Mouse (Mus musculus) midbrain, embryonic 16.5 days (tissue): ENCODE measurements around the gene Acot12. TPM values are rescaled to one million over a fixed set of nuclear protein-coding genes. Genes with fewer than 3 reads are reported as not detected.
"Not testable (repeated sequence)": the region's sequence is repeated elsewhere in the genome, so short reads cannot be mapped to it uniquely, and the experiment has no call there.

Experiments
- ATAC-seq: fragments of 200-750 bp; cut with Nextera tagmentation; 2 replicates; pipeline ENCODE4 v1.8.0; 2017; ENCODE audit warnings: moderate TSS enrichment
- H3K27ac ChIP-seq: fragments of 300-500 bp; sonication (generic); 2 replicates; pipeline ENCODE4 v1.5.1; 2014; ENCODE audit warnings: mild to moderate bottlenecking, low read length, mixed read lengths
- H3K27me3 ChIP-seq: fragments of 300-500 bp; sonication (generic); 2 replicates; pipeline ENCODE4 v1.6.1; 2014; ENCODE audit warnings: low read depth, low read length, mixed read lengths; ENCODE audit not compliant: control insufficient read depth, insufficient read depth
- H3K36me3 ChIP-seq: fragments of 300-500 bp; sonication (generic); 2 replicates; pipeline ENCODE4 v1.6.1; 2014; ENCODE audit warnings: mild to moderate bottlenecking, low read length, moderate library complexity, mixed read lengths; ENCODE audit not compliant: control insufficient read depth, insufficient read depth
- H3K4me1 ChIP-seq: fragments of 300-500 bp; sonication (generic); 2 replicates; pipeline ENCODE4 v1.6.1; 2014; ENCODE audit warnings: mild to moderate bottlenecking, low read length, mixed read lengths; ENCODE audit not compliant: control insufficient read depth, insufficient read depth
- H3K4me2 ChIP-seq: fragments of 300-500 bp; sonication (generic); 2 replicates; pipeline ENCODE4 v1.6.1; 2014; ENCODE audit warnings: mild to moderate bottlenecking, low read length, mixed read lengths
- H3K4me3 ChIP-seq: fragments of 300-500 bp; sonication (generic); 2 replicates; pipeline ENCODE4 v1.5.1; 2014; ENCODE audit warnings: low read depth, mild to moderate bottlenecking, low read length, moderate library complexity, mixed read lengths
- H3K9ac ChIP-seq: fragments of 300-500 bp; sonication (generic); 2 replicates; pipeline ENCODE4 v1.6.1; 2014; ENCODE audit warnings: low read depth, low read length, mixed read lengths
- H3K9me3 ChIP-seq: fragments of 300-500 bp; sonication (generic); replicated peaks from 2 replicates; pipeline ENCODE4 v1.6.1; 2014; ENCODE audit warnings: mild to moderate bottlenecking, low read length, mixed read lengths; ENCODE audit not compliant: control insufficient read depth, poor library complexity, severe bottlenecking
- whole genome bisulfite sequencing: fragments of 180-500 bp; shearing (Covaris S2); extraction: QIAGEN DNeasy Blood & Tissue Kit; methylation state at CpG from one replicate; pipeline ENCODE4 v1.1.7; 2014; 5-methylcytosine and 5-hydroxymethylcytosine counted together
- polyA plus RNA-seq: library from polyadenylated mRNA; unstranded; fragments of >200 nt; fragmentation: Nextera tagmentation; extraction: Ambion mirVana; gene quantifications from 2 replicates; pipeline ENCODE4 v1.2.1, GENCODE M21; 2015

Acot12 gene
- polyA plus RNA-seq, 1 experiment from 2014 or later = 0.10 TPM

DNA sequence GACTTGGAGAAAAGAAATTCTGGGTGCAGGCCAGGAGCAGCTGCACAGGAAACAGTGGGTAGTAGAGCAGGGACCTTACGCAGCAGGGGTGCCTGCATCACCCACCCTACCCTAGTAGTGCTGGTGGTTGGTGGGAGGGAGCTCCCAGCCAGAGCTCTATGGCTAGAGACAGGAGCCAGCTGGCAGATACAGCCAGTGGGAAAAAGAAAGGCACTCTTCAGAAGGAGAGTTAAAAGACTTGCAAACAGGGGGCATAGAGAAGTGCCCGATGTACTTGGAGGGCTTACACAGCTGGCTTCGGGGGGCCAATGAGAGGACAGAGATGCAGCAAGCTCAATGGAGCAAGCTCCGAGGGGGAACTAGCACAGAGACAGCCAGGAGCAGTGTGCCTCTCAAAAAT is 12.4 kb downstream of the Acot12 start:
- Histone ChIP-seq H3K4me2 (no peak overlapping the region), H3K9ac (no peak overlapping the region), H3K27me3 (no peaks in the 10 kb centered on the region), H3K9me3 (no peaks in the 10 kb centered on the region), H3K27ac (no peak overlapping the region), H3K36me3 (no peaks in the 10 kb centered on the region), H3K4me3 (no peak overlapping the region), H3K4me1 (no peaks in the 10 kb centered on the region)
- peak; percentile 45; the same call in 1 of the 2 replicates for ATAC-seq
- 55% methylated on average over 4 of the region's 4 CpGs for WGBS

DNA sequence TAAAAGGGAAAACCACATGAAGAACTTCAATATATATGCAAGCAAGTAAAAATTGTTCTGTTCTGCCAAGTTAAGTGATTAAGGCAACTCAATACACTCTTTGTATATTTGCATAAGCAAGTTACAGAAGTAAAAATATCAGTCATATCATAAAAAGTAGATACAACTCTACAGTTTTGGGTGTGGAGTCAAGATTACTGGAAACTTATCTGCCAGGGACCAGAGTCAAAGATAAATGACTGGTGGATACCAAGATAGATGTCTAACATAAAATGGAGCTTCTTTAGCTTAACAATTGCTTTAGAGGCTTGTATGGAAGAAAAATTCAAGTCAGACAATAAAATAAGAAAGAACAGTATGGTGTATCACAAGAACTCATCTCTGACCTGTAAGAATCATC is 13.4 kb downstream of the Acot12 start:
- Histone ChIP-seq H3K27ac (no peak overlapping the region), H3K9ac (no peak overlapping the region), H3K9me3 (no peaks in the 10 kb centered on the region), H3K27me3 (no peaks in the 10 kb centered on the region), H3K4me2 (no peak overlapping the region), H3K4me3 (no peak overlapping the region), H3K4me1 (no peaks in the 10 kb centered on the region), H3K36me3 (no peaks in the 10 kb centered on the region)
- ATAC-seq = no peak

DNA sequence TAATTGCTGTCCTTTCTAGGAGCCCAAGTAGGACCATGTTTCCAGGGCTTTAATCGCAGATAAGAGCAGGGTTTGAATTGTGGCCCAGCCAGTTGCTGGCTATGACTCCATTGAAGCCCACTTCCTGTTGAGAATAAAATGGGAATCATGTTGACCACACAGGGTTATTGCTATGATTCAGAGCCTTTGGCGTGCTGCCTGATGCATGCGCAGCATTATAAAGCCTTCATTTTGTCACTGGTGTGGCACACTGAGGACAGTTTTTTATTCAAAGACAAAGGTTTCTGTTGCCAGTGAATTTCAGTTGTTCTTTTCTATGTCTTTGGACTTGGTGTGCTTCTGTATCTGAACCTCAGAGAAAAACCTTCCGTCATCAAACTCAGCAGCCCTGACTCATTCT is 14.9 kb downstream of the Acot12 start:
- no peak overlapping the region for H3K4me2 ChIP-seq
- no peak overlapping the region for H3K4me3 ChIP-seq
- H3K27ac ChIP-seq = no peak overlapping the region
- no peaks in the 10 kb centered on the region for H3K36me3 ChIP-seq
- ATAC-seq = no peak
- H3K27me3 ChIP-seq = no peaks in the 10 kb centered on the region
- no peaks in the 10 kb centered on the region for H3K9me3 ChIP-seq
- no peak overlapping the region for H3K9ac ChIP-seq
- WGBS = 81% methylated on average over 4 of the region's 4 CpGs
- H3K4me1 ChIP-seq = no peaks in the 10 kb centered on the region

DNA sequence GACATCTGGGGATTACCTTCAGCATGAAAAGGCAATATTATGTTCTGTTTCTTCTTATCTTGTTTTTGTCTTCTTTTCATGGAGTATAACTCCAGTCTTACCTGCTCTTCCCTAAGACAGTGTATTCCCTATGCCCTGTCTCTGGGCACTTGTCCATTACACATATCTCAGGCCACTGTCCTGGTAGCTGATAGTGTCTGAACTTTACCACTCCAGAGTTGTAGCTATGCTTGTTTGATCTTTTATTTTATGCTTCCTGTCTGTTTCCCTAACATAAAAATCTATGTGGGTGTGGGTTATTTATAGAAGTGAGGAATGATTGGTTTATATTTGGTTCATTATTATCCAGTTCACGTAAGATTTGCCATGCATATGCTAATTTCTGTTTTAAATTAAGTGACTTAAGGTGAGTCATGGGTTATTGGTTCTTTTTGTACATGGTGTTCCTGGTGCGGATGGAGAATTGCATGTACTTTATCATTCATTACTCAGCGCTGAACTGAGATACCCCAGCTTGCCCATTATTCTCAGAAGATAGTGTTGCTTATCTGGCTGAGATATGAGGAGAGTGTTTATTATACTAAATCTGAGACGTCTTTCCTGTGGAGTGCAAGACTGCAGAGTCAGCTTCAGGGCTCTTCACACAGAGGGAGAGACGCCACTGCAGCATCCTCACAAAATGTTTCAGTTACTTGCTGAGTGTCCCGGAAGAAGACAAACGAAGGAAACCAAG is 17.2 kb downstream of the Acot12 start:
- H3K4me2 ChIP-seq = no peak overlapping the region
- no peaks in the 10 kb centered on the region for H3K9me3 ChIP-seq
- no peak overlapping the region for H3K4me3 ChIP-seq
- no peaks in the 10 kb centered on the region for H3K4me1 ChIP-seq
- H3K36me3 ChIP-seq = no peaks in the 10 kb centered on the region
- H3K27me3 ChIP-seq = no peaks in the 10 kb centered on the region
- WGBS = 77% methylated on average over 7 of the region's 7 CpGs
- no peak for ATAC-seq
- H3K9ac ChIP-seq = no peak overlapping the region
- no peak overlapping the region for H3K27ac ChIP-seq

DNA sequence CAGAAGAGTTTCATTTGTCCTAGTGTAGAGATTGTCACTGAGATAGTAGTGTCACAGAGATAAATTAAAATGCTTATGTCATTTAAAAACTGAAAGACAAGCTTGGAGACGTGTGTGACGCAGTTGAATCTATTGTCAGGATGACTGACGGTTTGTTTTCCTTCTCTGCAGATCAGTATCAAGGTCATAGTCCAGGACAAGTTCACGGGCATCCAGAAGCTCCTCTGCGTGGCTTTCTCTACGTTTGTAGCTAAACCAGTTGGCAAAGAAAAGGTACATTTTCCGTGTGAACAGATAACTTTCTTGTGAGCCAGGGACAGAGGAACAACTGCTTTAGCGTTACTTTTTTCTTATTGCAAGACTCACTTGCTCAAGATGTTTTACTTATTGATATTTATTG is 18.5 kb downstream of the Acot12 start:
- H3K9ac ChIP-seq = no peak overlapping the region
- H3K27ac ChIP-seq = no peak overlapping the region
- 77% methylated on average over 8 of the region's 8 CpGs for WGBS
- H3K27me3 ChIP-seq = no peaks in the 10 kb centered on the region
- no peak overlapping the region for H3K4me2 ChIP-seq
- no peak overlapping the region for H3K4me3 ChIP-seq
- ATAC-seq = no peak
- no peaks in the 10 kb centered on the region for H3K4me1 ChIP-seq
- H3K9me3 ChIP-seq = no peaks in the 10 kb centered on the region
- H3K36me3 ChIP-seq = no peaks in the 10 kb centered on the region

DNA sequence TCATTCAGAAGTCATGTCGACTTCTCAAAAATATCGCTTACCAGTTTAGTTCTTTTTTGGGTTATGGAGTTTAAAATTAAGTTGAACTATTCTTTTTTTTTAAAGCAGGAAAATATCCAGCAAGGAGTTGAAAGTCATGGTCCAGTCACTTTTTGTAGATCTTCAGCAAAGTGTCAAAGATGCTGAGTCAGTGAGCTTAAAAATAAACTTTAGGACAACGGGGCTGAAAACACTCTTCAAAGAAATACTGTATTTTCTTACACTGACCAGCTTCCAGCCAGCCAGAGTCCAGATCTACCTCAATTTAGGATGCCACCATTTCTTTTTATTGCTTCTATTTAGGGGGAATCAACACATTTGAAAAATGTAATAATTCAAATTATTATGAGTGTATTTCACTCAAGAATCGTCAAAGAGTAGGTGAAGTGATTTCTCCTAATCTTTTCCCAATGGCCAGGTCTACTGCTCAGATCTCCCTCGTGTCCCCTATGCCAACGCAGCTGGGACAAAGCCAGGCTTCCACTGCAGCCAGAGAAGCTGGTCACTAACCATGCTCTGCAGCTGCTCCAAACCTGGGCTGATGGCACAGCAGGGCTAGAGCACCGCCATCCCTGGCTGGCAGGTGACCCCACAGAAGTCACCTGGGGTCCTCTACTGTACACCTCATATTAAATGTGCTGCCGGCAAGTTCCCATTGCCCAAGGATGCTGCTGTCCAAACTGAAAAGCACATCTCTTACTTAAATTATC is 19.2 kb downstream of the Acot12 start:
- 91% methylated on average over 8 of the region's 8 CpGs for WGBS
- H3K4me3 ChIP-seq = no peak overlapping the region

DNA sequence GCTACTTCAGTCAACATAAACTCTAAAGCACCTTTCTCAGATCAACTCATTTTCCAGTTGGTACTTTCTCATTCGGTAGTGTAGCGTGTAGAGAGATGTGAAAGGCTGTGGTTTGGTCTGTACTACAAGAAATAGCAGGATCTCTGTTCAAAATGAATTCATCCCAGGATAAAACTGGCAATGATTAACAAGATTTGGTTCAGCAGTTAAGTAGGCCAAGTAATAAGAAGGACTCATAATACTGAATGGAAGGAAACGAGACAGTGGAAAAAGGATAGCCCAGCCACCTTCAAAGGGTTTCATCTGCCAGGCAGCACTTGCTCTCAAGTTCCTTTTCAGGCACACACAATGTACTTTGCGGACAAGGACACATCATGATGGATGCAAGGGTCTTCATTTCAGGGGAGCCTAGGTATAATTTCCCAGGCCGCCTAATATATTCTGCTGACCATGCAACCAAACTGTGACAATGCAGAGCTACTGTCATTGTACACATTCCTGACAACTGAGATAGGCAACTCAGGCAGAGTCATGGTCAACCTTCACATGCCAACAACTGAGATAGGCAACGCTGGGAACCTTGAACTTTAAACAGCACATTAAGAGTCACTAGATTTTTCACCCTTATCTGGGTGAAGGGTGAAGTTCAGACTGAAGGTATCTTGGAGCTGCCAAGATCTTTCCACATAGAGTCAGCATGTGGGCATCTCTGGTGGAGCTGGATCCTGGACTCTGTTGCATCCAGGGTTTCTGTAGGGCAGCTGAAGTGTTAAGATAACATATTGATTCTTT is 20.5 kb downstream of the Acot12 start:
- no peaks in the 10 kb centered on the region for H3K27me3 ChIP-seq
- ATAC-seq = no peak
- WGBS = 94% methylated on average over 6 of the region's 6 CpGs
- H3K27ac ChIP-seq = no peak overlapping the region
- no peak overlapping the region for H3K4me3 ChIP-seq
- no peaks in the 10 kb centered on the region for H3K9me3 ChIP-seq
- no peaks in the 10 kb centered on the region for H3K36me3 ChIP-seq
- no peak overlapping the region for H3K9ac ChIP-seq
- no peak overlapping the region for H3K4me2 ChIP-seq
- no peaks in the 10 kb centered on the region for H3K4me1 ChIP-seq

More for the DNA sequence above, 19.2 kb downstream of the Acot12 start:
- H3K27ac ChIP-seq = no peak overlapping the region
- H3K9me3 ChIP-seq = no peaks in the 10 kb centered on the region
- no peaks in the 10 kb centered on the region for H3K36me3 ChIP-seq
- H3K27me3 ChIP-seq = no peaks in the 10 kb centered on the region
- H3K9ac ChIP-seq = no peak overlapping the region
- H3K4me2 ChIP-seq = no peak overlapping the region
- ATAC-seq = no peak
- no peaks in the 10 kb centered on the region for H3K4me1 ChIP-seq

DNA sequence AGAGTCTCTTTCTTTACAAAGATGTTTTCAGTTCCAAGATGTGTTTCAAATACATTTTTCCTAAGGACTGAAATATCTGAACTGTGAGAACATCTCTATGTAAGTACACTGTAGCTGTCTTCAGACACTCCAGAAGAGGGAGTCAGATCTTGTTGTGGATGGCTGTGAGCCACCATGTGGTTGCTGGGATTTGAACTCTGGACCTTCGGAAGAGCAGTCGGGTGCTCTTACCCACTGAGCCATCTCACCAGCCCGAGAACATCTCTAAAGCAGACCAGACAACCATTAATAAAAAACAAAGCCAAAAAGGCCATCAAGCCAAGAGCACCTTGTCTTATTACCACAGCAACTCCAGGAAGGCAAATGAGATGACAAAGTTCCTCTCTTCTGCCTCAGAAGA is 22.3 kb downstream of the Acot12 start:
- not testable (repeated sequence) for H3K9ac ChIP-seq, H3K4me1 ChIP-seq, H3K4me3 ChIP-seq, H3K4me2 ChIP-seq, H3K9me3 ChIP-seq, H3K27ac ChIP-seq, ATAC-seq, H3K27me3 ChIP-seq, H3K36me3 ChIP-seq
- 90% methylated on average over 3 of the region's 3 CpGs for WGBS

DNA sequence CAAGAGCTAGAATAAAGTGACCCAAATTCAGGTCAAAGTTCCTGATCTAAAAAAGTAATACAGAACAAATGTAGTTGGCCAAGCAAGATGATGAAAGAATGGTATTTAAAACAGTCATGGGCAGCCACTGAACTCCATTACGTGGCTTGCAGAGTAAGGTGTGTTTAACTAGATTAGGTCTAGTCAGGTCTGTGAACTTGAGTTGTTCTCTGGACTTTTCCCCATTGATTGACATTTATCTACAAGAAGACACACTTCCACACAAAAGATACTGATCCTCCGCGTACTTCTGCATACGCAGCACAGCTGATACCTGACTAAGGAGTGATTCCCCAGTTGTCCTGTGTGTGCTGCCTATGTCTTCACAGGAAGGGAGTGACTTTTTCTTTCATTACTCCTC is 24.3 kb downstream of the Acot12 start:
- 90% methylated on average over 4 of the region's 4 CpGs for WGBS

More for the DNA sequence above, 24.3 kb downstream of the Acot12 start:
- no peak for ATAC-seq
- Histone ChIP-seq H3K36me3 (no peaks in the 10 kb centered on the region), H3K4me1 (no peaks in the 10 kb centered on the region), H3K27me3 (no peaks in the 10 kb centered on the region), H3K9ac (no peak overlapping the region), H3K27ac (no peak overlapping the region), H3K4me2 (no peak overlapping the region), H3K9me3 (no peaks in the 10 kb centered on the region), H3K4me3 (no peak overlapping the region)
